Mouse (Mus musculus) layer of hippocampus, postnatal 10 days (tissue): ENCODE data around the gene Aatk. TPM values are rescaled to one million over a fixed set of nuclear protein-coding genes. Genes with fewer than 3 reads are reported as not detected.

Source experiments
- DNase-seq, 2 experiments: peaks; one replicate each; pipeline ENCODE4 v3.0.0; 2021; ENCODE audit warnings: low spot score in 2 of 2
- microRNA-seq, 2 experiments: library from miRNA; unstranded; fragments of <30 nt; microRNA quantifications; one replicate each; pipeline ENCODE4 v1.2.0; 2021
- total RNA-seq, 2 experiments: library from RNA; stranded (reverse); gene quantifications; 2 replicates each; pipeline ENCODE4 v1.2.3; 2021

Gene Aatk
- total RNA-seq, 2 experiments from 2014 or later: 136 to 148 TPM

GRCm38 (mm10) chr11:119959714-119960113 is 87.3 kb downstream of the Aatk start:
- DNase-seq: no peak

GRCm38 (mm10) chr11:119958856-119959255 is 88.1 kb downstream of the Aatk start:
- DNase-seq: no peak

Small RNA genes within 50 kb of the gene (microRNA-seq; reads per million reads assigned to microRNA genes)
- 0 to 0.22 reads per million in 2 experiments for gene Gm25948
- gene Mir3065: 0 reads per million in 2 experiments
- gene Mir338: 0 reads per million in 2 experiments

Other genes starting within 250 kb of the Aatk start
- 10 to 100 TPM; 43.0 to 44.5 TPM for gene Chmp6, start 133.7 kb downstream of the Aatk start, total RNA-seq
- gene Baiap2, start 104.4 kb downstream of the Aatk start, total RNA-seq: 100 to 1,000 TPM in 1 of 2 experiments, 10 to 100 TPM in 1; 96.2 to 102 TPM
- 10 to 100 TPM; 44.3 to 53.4 TPM for gene Cep131, start 39.7 kb upstream of the Aatk start, total RNA-seq
- 10 to 100 TPM; 19.3 to 19.7 TPM for gene Tepsin, start 51.6 kb upstream of the Aatk start, total RNA-seq
- gene Ndufaf8, start 51.8 kb upstream of the Aatk start, total RNA-seq: 10 to 100 TPM; 36.4 to 37.3 TPM
- gene Slc38a10, start 104.2 kb upstream of the Aatk start, total RNA-seq: 100 to 1,000 TPM; 107 to 123 TPM
- 10 to 100 TPM; 21.9 to 26.0 TPM for gene Bahcc1, start 185.8 kb upstream of the Aatk start, total RNA-seq